Mouse (Mus musculus): ENCODE results near the gene Fam155a. TPM values are rescaled to one million over a fixed set of nuclear protein-coding genes. Genes with fewer than 3 reads are reported as not detected.

Gene Fam155a
- polyA plus RNA-seq, 1 experiment: 0.37 TPM

DNA sequence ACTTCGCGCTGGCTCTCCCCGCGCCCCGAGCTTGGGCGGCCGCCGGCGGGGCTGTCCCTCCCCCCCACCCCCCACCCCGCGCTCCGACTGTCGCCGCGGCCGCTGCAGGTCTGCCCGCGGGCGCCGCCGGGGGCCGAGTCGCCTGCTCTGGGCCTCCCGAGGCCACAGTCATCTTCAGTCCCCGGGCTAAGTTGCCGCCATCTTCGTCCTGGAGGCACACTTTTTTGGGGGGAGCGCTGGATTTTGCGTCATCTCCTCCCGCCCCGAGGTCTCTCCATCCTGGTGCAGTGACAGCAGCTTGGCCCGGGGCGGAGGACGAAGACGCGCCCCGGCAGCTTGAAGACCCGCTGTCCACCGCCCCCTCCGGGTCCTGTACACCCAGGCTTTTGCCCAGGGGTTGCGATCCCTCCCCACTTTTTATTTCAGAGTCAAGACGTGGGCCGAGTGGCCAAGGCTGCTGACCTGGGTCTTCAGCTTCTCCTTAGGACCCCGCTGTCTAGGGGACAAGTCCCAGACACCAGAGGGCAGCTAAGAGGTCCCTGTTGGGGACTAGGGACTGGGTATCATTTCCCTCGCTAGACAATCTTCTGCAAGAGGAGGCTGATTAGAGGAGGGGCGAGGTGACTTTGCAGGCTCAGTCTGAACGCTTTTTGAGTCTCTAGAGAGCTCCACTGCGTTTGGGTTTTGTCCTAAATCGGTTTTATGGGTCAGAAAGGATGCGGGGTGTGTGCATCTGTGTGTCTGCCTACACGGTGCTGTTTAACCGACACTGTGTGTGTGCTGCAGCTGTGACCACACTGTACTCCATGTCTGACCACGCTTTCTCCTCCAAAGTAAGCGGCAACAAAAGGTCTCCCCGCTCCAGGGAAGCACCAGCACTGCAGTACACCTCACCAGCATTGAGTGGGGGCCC lies 901 bp upstream of the Fam155a start:
- Histone ChIP-seq H3K27ac (ENCODE audit: insufficient read depth, low read depth, low read length) (no peak overlapping the region), H3K4me1 (ENCODE audit: control insufficient read depth, insufficient read depth, insufficient read length, low read length) (no peaks in the 10 kb centered on the region)

DNA sequence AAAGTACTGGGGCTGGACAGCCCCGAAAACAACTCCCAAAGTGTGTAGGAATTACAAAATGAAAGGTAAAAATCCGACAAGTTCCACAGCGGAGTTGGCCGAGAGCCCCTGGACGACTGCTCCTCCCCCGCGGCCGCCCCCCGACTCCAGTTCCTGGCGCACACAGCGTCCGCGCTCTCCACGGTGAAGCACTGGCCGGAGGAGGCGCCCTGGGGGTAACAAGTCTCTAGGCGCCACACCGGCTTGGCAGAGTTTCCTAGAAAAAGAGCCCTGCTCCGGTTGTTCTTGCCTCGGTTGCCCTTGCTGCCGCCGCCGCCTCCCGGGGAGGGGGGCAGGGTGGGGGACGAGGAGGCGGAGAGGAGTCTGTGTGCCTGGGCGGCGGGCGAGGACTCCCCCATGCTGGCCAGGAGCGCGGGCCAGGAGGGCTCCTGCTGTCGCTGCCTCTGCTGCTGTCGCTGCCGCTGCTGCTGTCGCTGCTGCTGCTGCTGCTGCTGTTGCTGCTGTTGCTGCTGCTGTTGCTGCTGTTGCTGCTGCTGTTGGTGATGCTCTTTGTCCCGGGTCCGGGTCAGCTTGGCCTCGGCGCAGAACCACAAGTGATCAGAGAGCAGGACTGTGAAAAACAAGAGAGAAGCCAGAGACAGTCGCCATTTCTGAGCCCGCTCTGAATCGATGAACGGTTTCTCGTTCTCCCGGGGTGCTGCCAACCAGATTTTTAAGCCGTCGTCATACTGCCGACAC lies 531 bp downstream of the Fam155a start:
- Histone ChIP-seq H3K27me3 (ENCODE audit: control insufficient read depth, insufficient read depth, low read length) (peaks cover 18% of the 10 kb centered on the region), H3K27ac (ENCODE audit: insufficient read depth, low read depth, low read length) (no peak overlapping the region), H3K4me3 (ENCODE audit: low read depth, low read length) (peak overlapping the region; percentile 8; the same call in 1 of the 2 replicates), H3K36me3 (ENCODE audit: control insufficient read depth, insufficient read depth, low read length) (no peaks in the 10 kb centered on the region), H3K4me1 (ENCODE audit: control insufficient read depth, insufficient read depth, insufficient read length, low read length) (no peaks in the 10 kb centered on the region)
- WGBS: 5% methylated on average over 48 of the region's 48 CpGs
- TF ChIP-seq POLR2A (IDR thresholded peaks at IDR 0.05; ENCODE audit: low read depth, low read length) (no peak), CTCF (IDR thresholded peaks at IDR 0.05; ENCODE audit: extremely low read depth, insufficient read length, insufficient replicate concordance, low read depth, low read length) (no peak)

More for the DNA sequence above, 901 bp upstream of the Fam155a start:
- Histone ChIP-seq H3K27me3 (ENCODE audit: control insufficient read depth, insufficient read depth, low read length) (peaks cover 18% of the 10 kb centered on the region), H3K4me3 (ENCODE audit: low read depth, low read length) (no peak overlapping the region), H3K36me3 (ENCODE audit: control insufficient read depth, insufficient read depth, low read length) (no peaks in the 10 kb centered on the region)
- 4% methylated on average over 54 of the region's 55 CpGs for WGBS
- TF ChIP-seq CTCF (IDR thresholded peaks at IDR 0.05; ENCODE audit: extremely low read depth, insufficient read length, insufficient replicate concordance, low read depth, low read length): no peak
- TF ChIP-seq POLR2A (IDR thresholded peaks at IDR 0.05; ENCODE audit: low read depth, low read length): no peak

DNA sequence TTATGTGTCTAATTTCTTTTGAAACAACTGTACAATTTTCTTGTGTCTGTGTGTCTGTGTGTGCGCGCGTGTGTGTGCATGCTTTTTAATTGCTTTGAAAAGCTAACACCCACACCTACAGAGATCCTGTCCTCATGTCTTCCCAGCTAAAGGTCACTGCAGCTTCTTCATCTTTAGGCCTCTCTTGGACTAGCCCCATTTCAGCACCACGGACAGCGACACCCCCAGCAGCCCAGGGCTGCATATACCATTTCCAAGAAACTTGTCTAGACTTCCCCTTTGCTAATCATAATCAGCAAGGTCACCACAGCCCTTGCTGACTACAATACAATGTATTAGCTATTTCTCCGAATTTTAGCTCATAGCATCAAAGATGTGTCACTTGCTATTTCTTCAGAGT lies 1.9 kb downstream of the Fam155a start:
- WGBS: 31% methylated on average over 6 of the region's 6 CpGs
- TF ChIP-seq CTCF (IDR thresholded peaks at IDR 0.05; ENCODE audit: extremely low read depth, insufficient read length, insufficient replicate concordance, low read depth, low read length) (no peak), POLR2A (IDR thresholded peaks at IDR 0.05; ENCODE audit: low read depth, low read length) (no peak)
- Histone ChIP-seq H3K4me3 (ENCODE audit: low read depth, low read length) (no peak overlapping the region), H3K27me3 (ENCODE audit: control insufficient read depth, insufficient read depth, low read length) (peaks cover 18% of the 10 kb centered on the region), H3K4me1 (ENCODE audit: control insufficient read depth, insufficient read depth, insufficient read length, low read length) (no peaks in the 10 kb centered on the region), H3K36me3 (ENCODE audit: control insufficient read depth, insufficient read depth, low read length) (no peaks in the 10 kb centered on the region), H3K27ac (ENCODE audit: insufficient read depth, low read depth, low read length) (no peak overlapping the region)

DNA sequence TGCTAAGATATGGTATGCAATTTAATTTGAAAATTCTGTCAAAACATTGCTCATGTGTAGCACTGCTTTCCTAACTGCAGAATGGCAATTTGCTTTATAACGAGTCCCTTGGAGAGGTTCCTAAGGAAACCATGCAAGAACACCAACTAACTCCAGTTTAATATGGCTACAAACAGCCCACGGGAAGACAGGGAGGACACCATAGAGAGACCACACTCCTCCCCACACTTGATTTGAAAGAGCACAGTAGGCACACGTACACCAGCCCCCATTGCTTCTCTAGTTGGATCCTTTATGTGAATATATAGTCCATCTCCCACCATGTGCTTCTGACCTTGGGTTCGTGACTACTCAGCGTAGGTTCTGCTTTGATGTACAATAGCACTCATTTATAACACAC lies 35.8 kb downstream of the Fam155a start:
- TF ChIP-seq CTCF (IDR thresholded peaks at IDR 0.05; ENCODE audit: extremely low read depth, insufficient read length, insufficient replicate concordance, low read depth, low read length): no peak
- no peak for TF ChIP-seq POLR2A (IDR thresholded peaks at IDR 0.05; ENCODE audit: low read depth, low read length)
- Histone ChIP-seq H3K4me1 (ENCODE audit: control insufficient read depth, insufficient read depth, insufficient read length, low read length) (no peaks in the 10 kb centered on the region), H3K36me3 (ENCODE audit: control insufficient read depth, insufficient read depth, low read length) (no peaks in the 10 kb centered on the region), H3K4me3 (ENCODE audit: low read depth, low read length) (no peak overlapping the region), H3K27ac (ENCODE audit: insufficient read depth, low read depth, low read length) (no peak overlapping the region), H3K27me3 (ENCODE audit: control insufficient read depth, insufficient read depth, low read length) (no peaks in the 10 kb centered on the region)
- WGBS: 58% methylated on average over 5 of the region's 5 CpGs

DNA sequence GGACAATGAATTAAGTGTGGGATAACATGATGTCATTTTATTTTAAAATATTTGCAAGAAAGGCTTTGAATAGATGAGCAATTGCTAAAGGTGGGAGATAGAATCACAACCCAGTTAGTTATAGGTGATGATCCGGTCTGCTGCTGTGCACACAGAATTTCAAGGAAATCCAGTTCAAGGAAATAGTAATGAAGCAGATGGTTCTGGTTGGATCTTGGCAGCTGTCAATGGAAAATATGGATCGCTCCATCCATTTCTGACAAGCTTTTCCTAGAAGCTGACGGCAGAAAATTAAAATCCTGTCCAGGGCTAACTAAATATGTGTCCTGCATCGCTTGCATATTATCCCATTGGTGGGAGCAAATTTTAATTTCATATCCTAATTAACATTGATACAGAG lies 61.2 kb downstream of the Fam155a start:
- no peaks in the 10 kb centered on the region for H3K27me3 ChIP-seq (ENCODE audit: control insufficient read depth, insufficient read depth, low read length)
- H3K27ac ChIP-seq (ENCODE audit: insufficient read depth, low read depth, low read length): no peak overlapping the region
- TF ChIP-seq CTCF (IDR thresholded peaks at IDR 0.05; ENCODE audit: extremely low read depth, insufficient read length, insufficient replicate concordance, low read depth, low read length) (no peak), POLR2A (IDR thresholded peaks at IDR 0.05; ENCODE audit: low read depth, low read length) (no peak)
- WGBS: 88% methylated on average over 4 of the region's 4 CpGs
- no peaks in the 10 kb centered on the region for H3K36me3 ChIP-seq (ENCODE audit: control insufficient read depth, insufficient read depth, low read length)
- H3K4me1 ChIP-seq (ENCODE audit: control insufficient read depth, insufficient read depth, insufficient read length, low read length): no peaks in the 10 kb centered on the region
- H3K4me3 ChIP-seq (ENCODE audit: low read depth, low read length): no peak overlapping the region

DNA sequence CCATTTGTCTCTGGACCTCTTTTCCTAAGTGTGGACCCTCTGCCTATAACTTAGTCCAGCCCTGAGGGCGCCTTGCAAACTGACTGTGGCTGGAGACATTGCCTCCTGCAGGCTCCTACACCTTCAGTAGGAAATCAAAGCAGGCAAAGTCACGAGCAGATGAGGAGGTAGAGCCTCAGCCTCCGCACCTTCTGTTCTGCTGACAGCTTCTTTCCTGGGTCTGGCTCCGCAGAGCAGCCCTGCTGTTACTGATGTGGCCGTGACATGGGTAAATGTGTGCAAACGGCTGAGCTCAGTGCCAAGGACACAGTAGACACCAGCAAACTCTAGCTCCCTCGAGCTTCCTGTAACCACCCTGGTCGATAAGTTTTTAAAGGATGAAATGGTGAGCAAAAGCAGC lies 63.5 kb downstream of the Fam155a start:
- no peak overlapping the region for H3K27ac ChIP-seq (ENCODE audit: insufficient read depth, low read depth, low read length)
- WGBS: 59% methylated on average over 8 of the region's 8 CpGs
- TF ChIP-seq CTCF (IDR thresholded peaks at IDR 0.05; ENCODE audit: extremely low read depth, insufficient read length, insufficient replicate concordance, low read depth, low read length): no peak
- no peak for TF ChIP-seq POLR2A (IDR thresholded peaks at IDR 0.05; ENCODE audit: low read depth, low read length)
- no peak overlapping the region for H3K4me3 ChIP-seq (ENCODE audit: low read depth, low read length)
- H3K27me3 ChIP-seq (ENCODE audit: control insufficient read depth, insufficient read depth, low read length): no peaks in the 10 kb centered on the region
- H3K36me3 ChIP-seq (ENCODE audit: control insufficient read depth, insufficient read depth, low read length): no peaks in the 10 kb centered on the region
- H3K4me1 ChIP-seq (ENCODE audit: control insufficient read depth, insufficient read depth, insufficient read length, low read length): no peaks in the 10 kb centered on the region

DNA sequence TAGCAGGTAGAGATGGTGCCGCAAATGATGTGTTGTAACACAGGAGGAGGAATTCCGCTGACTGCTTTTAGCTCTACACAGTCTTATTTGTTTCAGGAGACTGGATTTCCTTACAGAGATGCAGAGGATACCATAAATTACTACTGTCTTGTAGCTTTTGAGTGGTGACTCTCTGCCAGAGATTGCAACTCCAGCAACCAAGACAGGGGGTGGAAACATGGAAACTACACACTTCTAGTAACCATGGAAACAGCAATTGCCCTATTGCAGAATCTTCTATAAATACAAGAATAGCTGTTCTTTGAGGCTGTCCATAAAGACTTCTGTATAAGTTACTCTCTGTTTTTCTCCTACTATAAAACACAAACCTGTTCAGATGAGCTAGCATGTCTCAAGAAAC lies 76.2 kb downstream of the Fam155a start:
- TF ChIP-seq CTCF (IDR thresholded peaks at IDR 0.05; ENCODE audit: extremely low read depth, insufficient read length, insufficient replicate concordance, low read depth, low read length) (no peak), POLR2A (IDR thresholded peaks at IDR 0.05; ENCODE audit: low read depth, low read length) (no peak)
- Histone ChIP-seq H3K27me3 (ENCODE audit: control insufficient read depth, insufficient read depth, low read length) (no peaks in the 10 kb centered on the region), H3K4me1 (ENCODE audit: control insufficient read depth, insufficient read depth, insufficient read length, low read length) (no peaks in the 10 kb centered on the region), H3K27ac (ENCODE audit: insufficient read depth, low read depth, low read length) (no peak overlapping the region), H3K4me3 (ENCODE audit: low read depth, low read length) (no peak overlapping the region), H3K36me3 (ENCODE audit: control insufficient read depth, insufficient read depth, low read length) (no peaks in the 10 kb centered on the region)
- 84% methylated on average over 2 of the region's 2 CpGs for WGBS
